Mouse (Mus musculus) layer of hippocampus, adult 18-20 months (tissue): Measurements from ENCODE around the gene Txlnb. TPM values are rescaled to one million over a fixed set of nuclear protein-coding genes. Genes with fewer than 3 reads are reported as not detected.
"Not testable (repeated sequence)": the region's sequence is repeated elsewhere in the genome, so short reads cannot be mapped to it uniquely, and the experiment has no call there.

Experiments
- DNase-seq, 2 experiments: peaks; one replicate each; pipeline ENCODE4 v3.0.0; 2022; ENCODE audit warnings: low spot score in 2 of 2
- long read RNA-seq: library from polyadenylated mRNA; stranded (forward); transcript quantifications from one replicate; pipeline ENCODE4 v2.0.0, GENCODE M21; 2021
- total RNA-seq, 2 experiments: library from RNA; stranded (reverse); gene quantifications; 2 replicates each; pipeline ENCODE4 v1.2.3; 2021

The Txlnb gene
- total RNA-seq = 1 to 10 TPM; 1.4 to 1.6 TPM
- long read RNA-seq, full-length matches to known transcripts = 1 of 1 reads
- long read RNA-seq, partial matches to known transcripts = 0 of 1 reads
- long read RNA-seq, other reads (novel, unspliced or antisense) = 0 of 1 reads

DNA sequence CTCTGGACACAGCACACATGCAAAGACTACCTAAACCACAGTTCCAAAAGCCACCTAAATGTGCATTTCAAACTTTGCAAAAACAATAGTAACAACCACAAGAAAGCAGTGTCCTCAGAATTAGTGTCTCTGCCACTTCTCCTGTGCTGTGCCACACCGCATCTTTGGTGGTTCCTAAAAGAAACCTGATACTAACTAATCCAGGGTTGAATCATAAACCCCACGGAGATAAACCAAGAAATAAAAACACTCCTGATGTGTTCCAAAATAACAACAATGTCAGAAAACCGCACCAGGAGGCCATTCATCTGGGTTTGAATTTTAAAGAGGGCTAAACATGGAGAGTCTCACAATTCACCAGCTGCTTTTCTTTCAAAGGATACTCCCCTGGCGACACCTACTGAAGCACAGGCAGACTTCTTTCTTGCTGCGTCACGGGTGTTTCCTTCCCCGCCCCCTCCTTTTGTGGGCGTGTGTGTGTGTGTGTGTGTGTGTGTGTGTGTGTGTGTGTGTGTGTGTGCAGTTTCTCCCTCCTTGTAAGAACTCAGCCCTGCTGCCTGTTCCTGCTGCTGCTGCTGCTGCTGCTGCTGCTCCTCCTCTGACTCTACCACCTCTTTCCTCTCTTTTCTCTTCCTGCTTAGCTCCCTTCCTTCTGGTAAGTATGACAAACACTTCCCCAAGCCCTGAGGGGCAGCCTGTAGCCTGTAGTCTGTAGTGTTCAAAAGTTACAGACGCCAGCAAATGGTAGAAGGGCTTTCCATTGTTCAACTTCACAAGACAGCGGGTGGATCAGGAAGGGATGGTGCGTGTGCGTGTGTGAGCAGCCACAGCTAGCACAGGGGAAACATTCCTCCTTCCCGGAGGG lies at the start of gene Txlnb:
Gene Txlnb, plus strand, starts transcription at position 460 of the 865 bp plus-strand sequence.
- DNase-seq = peak in 1 of 2 experiments; percentile 37

DNA sequence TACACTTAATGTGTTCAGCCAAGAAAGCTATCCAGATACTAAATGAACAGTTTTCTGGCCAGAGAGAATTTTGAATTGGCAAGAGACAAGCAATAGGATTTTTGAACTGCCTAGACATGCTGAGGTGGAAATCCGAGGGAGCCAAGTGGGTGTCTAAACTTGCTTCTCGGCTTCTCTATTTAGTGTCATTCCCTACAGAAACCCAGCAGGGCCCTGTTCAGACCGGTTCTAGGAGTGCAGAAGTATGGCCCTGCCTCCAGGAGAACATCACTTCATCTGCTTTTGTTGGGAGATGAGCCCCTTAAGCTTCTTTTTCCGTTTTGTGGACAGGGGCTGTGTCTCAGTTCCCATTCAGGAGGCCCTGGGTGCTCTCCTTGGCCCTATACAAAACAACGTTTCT lies 43.5 kb upstream of the Txlnb start:
- no peak for DNase-seq

DNA sequence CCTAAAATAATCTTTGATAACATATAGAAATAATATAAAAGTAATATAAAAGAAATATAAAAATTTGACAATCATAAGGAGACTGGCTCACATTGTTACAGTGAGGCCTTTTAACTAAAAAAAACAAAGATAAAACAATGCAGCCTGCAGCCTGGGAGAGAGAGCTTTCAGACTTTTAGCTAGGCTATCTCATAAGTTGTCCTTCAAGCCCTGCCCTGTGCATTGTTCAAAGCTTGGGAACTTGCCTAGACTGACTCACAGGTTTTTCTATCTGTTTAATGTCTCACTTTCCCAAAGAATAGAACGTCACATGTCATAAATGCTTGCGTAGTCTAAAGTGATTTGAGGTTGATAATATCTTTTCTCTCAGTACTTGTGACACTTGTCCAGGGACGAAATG lies 36.3 kb upstream of the Txlnb start:
- DNase-seq = no peak

DNA sequence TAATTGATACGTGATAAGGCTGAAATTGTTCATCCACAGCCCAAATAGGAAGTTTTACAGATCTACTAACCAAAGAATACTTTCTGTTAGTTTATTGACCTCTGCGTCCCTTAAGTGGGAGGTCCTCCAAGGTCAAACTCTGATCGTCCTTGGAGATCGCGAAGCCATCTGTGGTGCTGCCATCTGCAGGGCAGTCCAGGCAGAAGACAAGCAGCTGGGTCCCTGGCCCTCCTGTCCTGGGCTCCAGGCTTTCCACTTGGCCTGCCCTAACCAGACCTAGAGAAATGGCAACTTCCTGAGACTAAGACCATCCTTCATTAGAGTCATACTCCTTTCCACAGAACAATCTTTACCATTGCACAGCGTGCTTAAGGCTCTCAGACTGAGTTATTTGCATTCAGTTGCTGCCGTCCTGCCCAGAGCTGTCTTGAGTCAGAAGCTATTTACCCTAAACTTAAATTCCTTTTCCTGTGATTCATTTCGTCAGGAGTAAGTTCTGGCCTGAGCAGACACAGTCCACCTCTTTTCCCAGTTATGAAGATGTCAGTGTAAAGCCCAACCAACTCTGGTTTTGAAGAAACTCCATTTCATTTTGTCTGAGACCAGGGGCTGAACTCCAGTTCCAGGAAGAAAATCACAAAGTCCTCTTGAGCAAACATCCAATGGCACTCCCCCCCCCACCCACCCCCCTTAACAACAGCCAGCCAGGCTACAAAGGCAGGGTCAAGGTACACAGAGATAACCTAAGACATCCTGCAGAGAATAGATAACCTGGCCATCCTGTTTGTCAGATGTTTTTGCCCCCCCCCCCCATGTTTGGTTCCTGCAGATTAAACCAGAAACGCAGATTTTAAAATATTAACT lies 35.0 kb upstream of the Txlnb start:
- no peak for DNase-seq

DNA sequence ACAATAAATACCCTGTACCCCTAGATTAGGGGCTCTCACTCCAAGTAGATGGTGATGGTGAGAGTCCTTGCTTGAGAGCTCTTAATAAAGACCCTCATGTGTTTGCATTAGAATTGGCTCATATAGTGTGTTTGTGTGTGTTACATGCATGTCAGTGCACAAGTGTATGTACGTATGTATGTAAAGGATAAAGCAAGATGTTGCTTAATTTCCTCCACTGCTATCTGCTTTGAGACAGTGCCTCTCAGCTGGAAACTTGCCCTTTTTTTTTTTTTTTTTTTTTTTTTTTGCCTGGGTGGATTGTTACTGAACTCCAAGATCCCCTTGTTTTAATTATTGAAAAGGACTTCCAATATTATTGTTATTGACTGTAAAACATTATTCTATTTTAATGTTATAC lies 34.4 kb upstream of the Txlnb start:
- no peak for DNase-seq

DNA sequence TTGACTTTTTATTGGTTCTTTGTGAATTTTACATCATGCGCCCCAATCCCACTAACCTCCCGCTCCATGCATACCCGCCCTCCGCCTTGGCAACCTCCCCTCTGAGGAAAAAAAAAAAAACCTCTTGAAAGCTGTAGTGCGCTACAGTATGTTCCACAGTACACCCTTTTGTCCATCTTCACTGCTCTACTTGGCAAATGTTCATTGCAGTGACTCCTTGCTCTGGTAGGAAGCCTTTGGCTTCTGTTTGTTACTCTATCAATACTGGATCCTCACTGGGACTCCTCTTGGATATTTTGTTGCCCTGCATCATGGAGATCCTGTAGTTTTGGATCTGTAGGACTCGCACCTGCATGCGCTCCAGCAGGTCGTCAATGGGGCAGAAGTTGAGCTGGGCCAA lies 33.1 kb upstream of the Txlnb start:
- no peak for DNase-seq

DNA sequence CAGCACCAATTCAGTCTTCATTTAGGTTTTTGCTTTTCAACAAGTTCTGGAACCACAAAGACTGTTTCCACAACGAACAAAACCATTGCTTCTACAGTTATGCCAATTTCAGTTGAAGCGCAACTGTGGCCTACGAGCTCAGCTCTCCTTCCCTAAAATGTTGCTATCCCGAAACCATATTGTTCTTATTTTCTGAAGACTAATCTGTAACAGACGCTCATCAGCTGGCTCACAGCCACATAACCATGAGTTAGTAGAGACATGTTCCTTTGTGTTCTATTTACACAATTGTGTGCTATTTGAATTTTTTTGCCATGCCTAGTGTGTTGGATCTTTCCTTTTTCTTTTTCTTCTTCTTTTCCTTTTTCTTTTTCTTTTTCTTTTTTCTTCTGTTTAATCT lies 26.2 kb upstream of the Txlnb start:
- peak; percentile 5 to 78 for DNase-seq

DNA sequence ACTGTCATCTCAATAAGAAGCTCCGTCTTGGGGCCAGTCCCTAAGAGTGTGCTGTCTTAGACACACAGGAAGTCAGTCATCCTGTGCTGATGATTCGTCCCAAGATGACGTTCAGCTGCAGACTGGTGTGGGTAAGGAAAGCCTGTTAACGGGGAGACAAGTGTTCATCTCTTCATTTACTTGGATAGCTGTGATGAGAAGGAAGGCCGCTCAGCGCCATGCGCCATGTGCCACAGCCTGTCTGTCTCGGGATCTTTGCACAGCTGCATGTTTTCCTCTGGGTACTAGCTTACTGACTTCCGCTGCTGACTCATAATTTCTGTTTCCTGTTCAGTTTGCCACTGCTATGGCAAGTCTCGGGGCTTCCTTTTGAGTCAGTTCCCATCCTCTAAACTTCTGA lies 23.7 kb upstream of the Txlnb start:
- DNase-seq = no peak

DNA sequence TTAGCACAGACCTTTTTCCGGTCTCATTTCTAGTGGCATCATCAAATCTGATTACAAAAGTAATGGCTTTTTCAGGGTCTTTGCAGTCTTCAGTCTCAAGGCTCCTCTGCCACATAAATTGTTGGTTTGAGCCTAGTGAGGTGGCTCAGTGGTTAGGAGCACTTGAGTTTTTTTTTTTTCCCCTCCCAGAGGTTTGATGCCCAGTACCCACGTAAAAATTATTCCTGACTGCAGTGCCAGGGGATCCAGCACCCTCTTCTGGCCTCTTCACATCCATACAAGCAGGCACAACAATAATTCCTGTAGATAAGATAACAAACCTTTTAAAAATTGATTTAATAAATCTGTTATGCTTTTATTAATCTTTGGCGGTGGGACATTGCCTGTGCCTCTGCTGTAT lies 21.7 kb upstream of the Txlnb start:
- no peak for DNase-seq

DNA sequence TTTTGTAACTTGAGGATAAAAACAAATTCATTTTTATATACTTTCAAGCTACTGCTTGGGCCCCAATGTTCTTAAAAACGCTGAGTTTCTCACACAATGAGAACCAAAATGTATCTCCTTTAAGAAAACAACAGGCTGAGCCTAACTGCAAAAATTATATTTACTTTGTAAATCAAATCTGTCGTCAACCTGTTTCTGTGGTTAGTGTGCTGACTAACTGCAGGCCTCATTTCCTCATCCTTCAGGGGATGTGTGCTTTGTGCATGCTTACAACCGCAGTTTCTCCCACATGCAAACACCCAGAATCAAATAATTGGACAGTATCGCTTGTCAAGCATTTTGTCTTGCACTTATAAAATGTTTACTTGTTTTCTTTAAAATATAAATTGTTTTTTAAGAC lies 20.9 kb upstream of the Txlnb start:
- DNase-seq = no peak

DNA sequence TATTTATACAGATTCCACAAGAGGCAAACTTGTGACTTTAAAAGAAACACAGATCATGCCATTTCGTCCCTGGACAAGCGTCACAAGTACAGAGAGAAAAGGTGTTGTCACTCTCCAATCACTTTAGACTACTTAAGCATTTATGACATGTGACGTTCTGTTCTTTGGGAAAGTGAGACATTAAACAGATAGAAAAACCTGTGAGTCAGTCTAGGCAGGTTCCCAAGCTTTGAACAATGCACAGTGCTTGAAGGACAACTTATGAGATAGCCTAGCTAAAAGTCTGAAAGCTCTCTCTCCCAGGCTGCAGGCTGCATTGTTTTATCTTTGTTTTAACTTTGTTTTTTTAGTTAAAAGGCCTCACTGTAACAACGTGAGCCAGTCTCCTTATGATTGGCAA lies 19.3 kb upstream of the Txlnb start:
- not testable (repeated sequence) for DNase-seq

DNA sequence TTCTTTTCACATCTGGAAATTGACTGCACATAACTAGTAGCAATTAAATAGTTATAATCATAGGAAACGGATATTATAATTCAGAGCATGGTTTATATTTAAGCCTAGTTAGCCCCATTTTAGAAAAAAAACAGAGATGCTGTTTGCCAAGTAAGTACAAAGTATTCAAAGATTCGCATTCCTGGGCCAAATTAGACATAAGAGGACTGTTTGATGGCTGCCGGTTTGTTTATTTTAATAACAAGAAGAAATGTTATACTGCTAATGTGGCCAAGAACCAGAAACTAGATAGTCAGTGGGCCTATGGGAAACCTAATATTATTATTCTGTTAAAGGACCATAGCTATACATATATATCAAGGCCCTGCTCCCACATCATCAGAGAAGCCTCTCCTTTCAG lies 9.3 kb upstream of the Txlnb start:
- no peak for DNase-seq

DNA sequence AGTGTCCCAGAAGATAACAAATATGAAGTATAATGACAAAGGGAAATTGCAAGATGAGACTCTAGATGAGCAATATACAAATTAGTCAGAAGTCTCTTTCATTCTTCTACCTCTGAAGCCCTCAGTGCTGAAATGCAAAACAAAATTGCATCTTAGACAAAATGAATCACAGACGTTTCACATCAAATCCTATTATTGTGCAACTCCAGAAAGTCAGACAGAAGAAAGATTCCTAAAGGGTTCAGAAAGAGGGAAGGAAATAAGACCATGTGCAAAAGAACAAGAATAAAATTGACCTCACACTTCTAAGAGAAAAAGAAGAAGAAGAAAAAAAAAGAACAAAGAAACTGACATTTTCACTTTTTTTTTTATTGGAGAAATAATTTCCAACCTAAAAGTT lies 8.1 kb upstream of the Txlnb start:
- no peak for DNase-seq

DNA sequence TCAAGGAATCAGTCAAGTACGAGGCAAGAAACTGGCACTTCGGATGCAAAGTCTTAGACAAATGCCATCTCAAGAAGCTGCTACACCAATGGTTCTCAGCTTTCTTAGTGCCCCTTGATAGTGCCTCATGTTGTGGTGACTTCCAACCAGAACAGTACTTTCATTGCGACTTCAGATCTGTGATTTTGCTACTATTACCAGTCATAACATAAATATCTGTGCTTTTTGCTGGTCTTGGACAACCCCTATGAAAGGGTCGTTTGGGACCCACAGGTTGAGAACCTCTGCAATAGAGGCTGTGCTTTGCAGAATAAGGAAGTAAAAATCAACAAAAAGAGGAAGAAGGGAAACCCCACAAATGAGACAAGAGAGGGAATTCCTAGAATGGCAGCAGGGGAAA lies 7.7 kb upstream of the Txlnb start:
- no peak for DNase-seq

DNA sequence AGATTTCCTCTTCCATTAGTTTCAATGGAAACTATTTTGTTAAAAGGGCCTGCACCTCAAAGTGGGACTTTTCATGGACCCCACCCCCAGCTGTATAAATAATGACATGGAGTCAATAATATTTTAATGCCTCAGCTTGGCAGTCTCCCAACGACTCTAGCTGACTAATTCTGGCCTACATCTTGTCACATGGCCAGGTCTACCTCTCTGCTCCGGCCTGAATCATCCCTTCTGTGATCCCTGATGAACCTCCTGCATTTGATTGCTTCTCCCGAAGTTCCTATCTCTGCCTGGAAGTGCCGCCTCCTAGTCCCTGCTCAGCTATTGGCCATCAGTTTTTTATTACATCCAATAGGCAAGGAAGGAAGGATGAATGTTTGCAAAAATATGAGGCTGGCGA lies 2.1 kb upstream of the Txlnb start:
- no peak for DNase-seq

DNA sequence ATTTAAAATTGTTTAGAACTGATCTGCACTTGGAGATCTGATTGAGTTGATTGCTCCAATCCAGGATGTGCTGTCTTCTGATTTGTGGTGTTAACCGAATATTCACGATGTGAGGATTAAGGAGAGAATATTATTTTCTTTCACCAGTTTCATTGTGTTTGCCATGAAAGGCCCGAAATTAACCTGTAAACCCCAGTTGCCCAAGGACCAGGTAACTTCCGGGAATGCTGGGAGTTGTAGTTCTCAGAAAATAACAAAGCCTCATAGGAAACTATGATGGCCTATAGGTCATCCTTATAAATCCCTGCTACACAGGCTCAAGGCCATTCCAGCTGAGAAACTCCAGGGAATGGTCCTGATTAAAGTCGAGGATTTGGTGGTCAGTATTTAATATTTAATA lies 1.6 kb upstream of the Txlnb start:
- no peak for DNase-seq

DNA sequence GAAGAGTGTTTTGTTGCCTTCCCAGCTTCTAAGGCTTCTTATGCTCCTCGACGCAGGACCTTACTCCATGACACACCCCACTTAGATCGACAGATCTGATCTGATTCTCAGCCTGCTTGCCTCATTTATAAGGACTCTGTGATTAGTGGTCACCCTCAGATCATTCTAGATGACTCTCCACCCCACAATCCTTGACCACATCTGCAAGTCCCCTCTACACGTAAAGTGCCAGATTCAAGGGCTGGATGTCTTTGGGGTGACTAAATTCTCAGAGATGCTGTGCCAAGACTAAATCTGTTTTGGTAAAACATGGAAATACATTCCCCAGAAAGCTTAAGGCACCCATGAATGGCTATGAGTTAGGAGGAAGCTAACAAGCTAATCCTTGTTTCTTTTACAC lies 799 bp upstream of the Txlnb start:
- DNase-seq = no peak

DNA sequence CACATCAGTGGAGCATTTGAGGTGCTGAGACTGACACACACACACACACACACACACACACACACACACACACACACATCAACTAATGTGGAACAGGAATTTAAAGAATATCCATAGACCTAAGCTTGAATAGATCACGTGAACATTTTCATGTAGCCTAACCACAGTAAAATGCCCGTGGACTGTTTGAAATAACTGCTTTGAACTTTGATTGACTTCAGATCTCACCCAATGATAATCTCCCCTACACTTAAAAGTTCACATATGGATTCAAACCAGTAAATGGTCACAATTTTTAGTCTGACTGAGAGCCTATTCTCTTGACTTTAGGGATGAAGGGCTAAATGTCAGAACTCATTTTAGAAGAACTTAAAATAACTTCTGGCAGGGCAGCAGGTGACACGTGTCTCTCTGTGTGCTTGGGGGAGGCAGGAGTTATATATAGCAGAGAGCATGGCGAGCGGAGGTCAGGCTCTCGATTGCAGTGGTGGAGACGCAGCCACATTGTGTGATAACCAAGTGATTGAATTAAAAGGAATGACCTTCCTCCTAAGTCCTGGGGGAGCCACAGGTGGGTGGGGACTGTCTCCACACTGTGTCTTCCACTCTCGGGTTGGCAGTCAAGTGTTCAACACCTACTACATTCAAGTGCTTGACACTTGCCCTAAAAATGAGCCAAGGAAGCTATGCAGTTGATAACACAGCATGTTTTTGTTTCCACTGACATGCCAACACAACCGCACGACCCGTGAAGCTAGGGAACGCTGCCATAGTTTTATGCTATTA lies 1.0 kb downstream of the Txlnb start:
- DNase-seq = no peak

DNA sequence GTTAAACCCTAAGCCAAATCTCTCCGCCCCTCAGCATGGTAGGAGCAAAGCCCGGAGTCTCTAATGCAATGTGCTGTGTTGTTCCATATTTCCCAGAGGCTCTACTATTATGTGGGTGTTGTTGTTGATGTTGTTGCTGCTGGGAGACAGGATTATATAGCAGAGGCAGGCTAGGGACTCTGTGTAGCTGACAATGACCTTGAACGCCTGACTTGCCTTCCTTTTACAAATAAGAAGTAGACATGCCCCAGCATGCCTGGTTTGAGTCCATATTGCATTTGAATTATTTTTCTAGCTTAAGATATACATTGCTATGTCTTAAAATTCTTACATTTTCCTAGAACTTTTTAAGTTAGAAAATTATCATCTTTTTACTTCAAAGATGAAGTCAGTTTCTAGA lies 1.7 kb downstream of the Txlnb start:
- DNase-seq = no peak

DNA sequence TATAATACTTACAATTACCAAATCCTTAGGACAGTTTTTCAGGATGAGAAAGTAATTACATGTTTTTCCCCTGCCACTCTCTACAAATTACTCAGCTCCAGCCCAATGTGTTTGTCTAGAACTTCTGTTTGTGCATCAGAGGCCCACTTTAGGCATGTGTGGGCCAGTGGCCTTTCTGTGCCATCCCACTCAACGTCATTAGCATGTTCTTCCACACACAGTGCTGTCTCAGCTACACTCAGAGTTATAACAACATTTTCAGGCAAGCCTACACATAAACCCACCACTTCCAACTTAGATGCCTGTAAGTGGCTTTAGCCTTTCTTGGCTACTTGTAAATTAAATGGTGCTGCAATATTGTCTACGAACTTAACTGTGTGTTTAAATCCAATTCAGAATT lies 5.8 kb downstream of the Txlnb start:
- no peak for DNase-seq

DNA sequence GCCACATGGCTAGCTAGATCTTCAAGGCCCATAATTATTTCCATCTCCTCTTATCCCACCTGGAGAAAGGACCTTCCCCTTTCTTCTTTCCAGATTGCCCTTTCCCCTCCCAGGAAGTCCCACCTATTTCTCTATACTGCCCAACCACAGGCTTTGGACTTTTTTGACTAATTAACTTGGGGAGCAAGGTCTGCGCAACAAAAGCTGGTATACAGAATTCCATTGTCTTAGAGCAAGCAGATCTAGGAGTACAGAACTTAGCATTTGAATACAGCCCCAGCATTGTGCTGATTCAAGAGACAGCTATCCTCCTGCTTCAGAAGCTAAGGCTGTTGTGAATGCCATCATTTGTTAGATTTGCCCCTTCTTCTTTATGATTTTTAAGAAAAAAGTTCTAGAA lies 12.5 kb downstream of the Txlnb start:
- no peak for DNase-seq
